Comparison of ENCODE assay signal across 9 mouse cellular contexts in genomic region chr11:21994377-21995370, GRCm38 (mm10). TPM values are rescaled to one million over a fixed set of nuclear protein-coding genes. Genes with fewer than 3 reads are reported as not detected.
DNase-seq lines count a peak whose midpoint lies in the region; ATAC-seq lines count a peak whose summit lies in the region.
"Had no signal": no experiment of that assay in that cellular context is flagged by ENCODE, and none has a peak within 500 bp of the region (broad histone marks: within the 10 kb centered on the region; RNA-seq: fewer than 3 reads in every experiment).

No protein-coding gene starts in this region.

- H3K27ac ChIP-seq in limb, embryonic 11.5 days (replicated peaks; ENCODE audit: low read depth, low read length), result no peak overlapping the region

- peaks cover 3% of the 10 kb centered on the region; the same call in 1 of the 2 replicates for H3K9me3 ChIP-seq in limb, embryonic 11.5 days (ENCODE audit: control insufficient read depth, low read length)

- WGBS in limb, embryonic 11.5 days, result 1% methylated on average over 34 of the region's 34 CpGs

- ATAC-seq in limb, embryonic 11.5 days (ENCODE audit: insufficient number of reproducible peaks, low FRiP score, low TSS enrichment, low read depth), result no peak
- ATAC-seq in granulocyte monocyte progenitor cell, adult 5-6 weeks (replicated peaks; ENCODE audit: poor library complexity, severe bottlenecking), result no peak

- no peak overlapping the region for H3K4me3 ChIP-seq in limb, embryonic 11.5 days (ENCODE audit: low read depth, low read length)

- DNase-seq in adrenal gland, adult 2 months, result peak; percentile 6
- DNase-seq in adrenal gland, postnatal 14 days, result no peak
- peak; percentile 17 for DNase-seq in kidney, adult 9 months
- no peak for DNase-seq in kidney, adult 8-10 months
- peak; percentile 38 for DNase-seq in embryo, embryonic 10 days (ENCODE audit: low spot score)
- DNase-seq in limb, embryonic 11.5 days (ENCODE audit: low spot score), result peak; percentile 59
- DNase-seq in thymus, adult 18-20 months, result no peak

- no peaks in the 10 kb centered on the region for H3K36me3 ChIP-seq in limb, embryonic 11.5 days (ENCODE audit: control insufficient read depth, insufficient read depth, low read length)

- peaks cover 3% of the 10 kb centered on the region; the same call in 1 of the 2 replicates for H3K4me1 ChIP-seq in limb, embryonic 11.5 days (ENCODE audit: control insufficient read depth, insufficient read depth, low read length)

- no peak overlapping the region for H3K4me2 ChIP-seq in limb, embryonic 11.5 days (ENCODE audit: low read depth, severe bottlenecking)

- peaks cover 66% of the 10 kb centered on the region for H3K27me3 ChIP-seq in limb, embryonic 11.5 days (ENCODE audit: control insufficient read depth, insufficient read depth, low read length)

- H3K9ac ChIP-seq in limb, embryonic 11.5 days (ENCODE audit: low read length), result no peak overlapping the region

RNA-seq across cellular contexts. Expression of gene Otx1, which starts 8.0 kb away (rescaled TPM):
- total RNA-seq in adrenal gland, adult 2 months (2021), result not detected
- polyA plus RNA-seq in adrenal gland, adult 2 months (2012; rRNA removed), result not detected in 2 replicates
- not detected in 2 replicates for total RNA-seq in adrenal gland, postnatal 14 days (2021)
- polyA plus RNA-seq in limb, embryonic 11.5 days (2014; fragmentation: Nextera tagmentation; extraction: Ambion mirVana), result 0.24 and 0.39 TPM in 2 replicates
- total RNA-seq in granulocyte monocyte progenitor cell, adult 5-6 weeks (2014; fragmentation: Nextera tagmentation), result not detected in 2 replicates
- not detected in 2 replicates for total RNA-seq in granulocyte monocyte progenitor cell, adult 5-6 weeks (2017)
- total RNA-seq: common myeloid progenitor, adult 5-6 weeks had no signal

Comparison
In these comparisons a context has a peak if more than half of its experiments do, and no peak if none do; other contexts are left out.
1. DNase-seq: peak in adrenal gland, adult 2 months (single experiment), kidney, adult 9 months (single experiment), embryo, embryonic 10 days (single experiment) and limb, embryonic 11.5 days (single experiment); none in adrenal gland, postnatal 14 days (single experiment), kidney, adult 8-10 months (0 of 2) and thymus, adult 18-20 months (0 of 2).